Mouse (Mus musculus) thymus, postnatal 14 days (tissue): ENCODE measurements around the gene Adamtsl3.
"Not testable (repeated sequence)": the region's sequence is repeated elsewhere in the genome, so short reads cannot be mapped to it uniquely, and the experiment has no call there.

Source experiments
- DNase-seq: peaks from one replicate; pipeline ENCODE4 v3.0.0; 2021

Adamtsl3 gene

GRCm38 (mm10) chr7:82364567-82364966 lies 29.1 kb downstream of the Adamtsl3 start:
- no peak for DNase-seq

DNA sequence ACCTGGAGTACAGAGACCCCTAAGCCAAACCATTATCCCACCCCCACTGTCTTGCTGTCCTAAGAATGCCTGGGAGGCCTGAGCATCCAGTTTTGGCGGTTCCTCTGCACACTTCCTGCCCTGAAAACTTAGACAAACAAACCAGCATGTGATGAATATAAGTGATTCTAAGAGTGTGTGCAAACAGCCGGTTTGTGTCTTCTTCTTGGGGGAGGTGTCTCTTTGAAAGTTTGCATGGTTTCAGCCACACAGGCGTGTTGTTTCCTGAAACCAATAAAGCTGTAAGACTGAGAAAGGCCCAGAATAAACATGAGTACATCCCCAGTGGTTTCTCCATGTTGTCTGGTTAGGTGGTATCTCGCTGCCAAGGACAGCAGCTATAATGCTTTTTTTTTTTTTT lies 30.6 kb downstream of the Adamtsl3 start:
- DNase-seq = no peak

GRCm38 (mm10) chr7:82366471-82366870 lies 31.0 kb downstream of the Adamtsl3 start:
- DNase-seq = no peak

- DNase-seq = no peak
These were observed 32.6 kb downstream of the Adamtsl3 start for GRCm38 (mm10) chr7:82368047-82368446.

GRCm38 (mm10) chr7:82370132-82370531 lies 34.6 kb downstream of the Adamtsl3 start:
- no peak for DNase-seq

GRCm38 (mm10) chr7:82371411-82371810 lies 35.9 kb downstream of the Adamtsl3 start:
- no peak for DNase-seq

DNA sequence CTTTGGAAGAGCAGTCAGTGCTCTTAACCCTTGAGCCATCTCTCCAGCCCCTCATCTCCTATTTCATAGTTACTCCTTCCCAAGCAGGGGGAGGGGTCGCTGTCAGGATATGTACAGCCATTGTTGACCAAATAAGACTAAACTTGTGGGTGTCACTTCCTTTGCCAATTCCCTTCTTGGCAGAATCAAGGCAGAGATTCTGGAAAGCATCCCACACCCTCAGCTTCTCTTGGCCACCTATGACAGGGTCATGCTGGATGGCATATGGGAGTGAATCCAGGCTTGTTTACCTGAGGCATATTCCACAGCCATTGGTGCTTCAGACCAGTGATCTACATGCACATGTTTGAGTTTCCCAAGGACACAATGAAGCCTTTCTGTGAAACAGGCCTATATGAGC lies 42.8 kb downstream of the Adamtsl3 start:
- no peak for DNase-seq

DNA sequence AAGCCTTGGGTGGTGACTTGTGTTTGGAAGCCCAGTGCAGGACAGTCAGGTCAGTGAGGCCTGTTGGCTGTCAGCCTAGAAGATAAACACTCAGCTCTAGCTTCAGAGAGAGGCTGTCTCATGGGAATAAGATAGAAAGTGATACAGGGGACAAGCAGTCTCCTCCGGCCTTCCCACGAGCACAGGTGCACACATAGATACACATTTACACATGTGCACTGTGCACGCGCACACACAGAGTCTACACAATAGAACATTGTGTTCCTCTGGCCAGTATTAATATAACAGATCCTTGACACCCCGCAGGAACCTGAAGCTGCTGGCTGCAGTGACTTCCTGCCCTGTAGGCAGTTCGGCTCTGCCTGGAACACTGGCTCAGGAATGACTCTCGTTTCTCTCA lies 44.3 kb downstream of the Adamtsl3 start:
- DNase-seq = no peak

DNA sequence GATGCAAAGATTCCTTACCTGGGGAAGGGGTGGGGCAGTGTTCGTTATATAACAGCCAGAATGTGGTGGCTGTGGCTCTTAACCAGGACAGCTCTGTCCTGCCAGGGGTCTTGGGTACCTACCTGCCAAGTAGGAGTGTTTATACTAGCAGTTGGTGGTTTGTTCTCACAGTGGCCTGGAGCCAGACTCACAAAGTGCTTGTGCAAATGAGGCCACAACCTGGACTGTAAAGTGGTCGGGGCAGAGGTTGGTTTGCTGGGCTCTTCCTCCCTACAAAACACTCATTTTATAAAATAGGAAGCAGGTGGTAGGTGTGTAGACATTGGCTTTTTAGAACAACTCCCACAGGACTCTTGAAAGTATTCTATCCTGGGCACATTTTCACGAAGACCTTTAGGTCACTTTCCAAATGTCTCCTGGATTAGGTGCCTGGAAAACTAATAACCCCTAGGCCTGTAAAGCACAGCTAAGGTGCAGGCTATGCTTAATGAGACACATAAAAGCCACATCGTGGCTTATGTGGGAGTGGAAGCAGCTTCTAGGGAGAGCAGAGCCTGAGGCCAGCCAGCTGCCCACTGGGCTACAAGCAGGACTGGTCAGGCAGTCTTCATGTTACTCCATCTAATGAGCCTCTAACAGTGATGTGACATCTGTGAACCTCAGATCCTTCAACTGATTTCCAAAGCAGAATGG lies 47.5 kb downstream of the Adamtsl3 start:
- DNase-seq = no peak

- DNase-seq = no peak
These were observed 48.0 kb downstream of the Adamtsl3 start for GRCm38 (mm10) chr7:82383536-82383848.

- no peak for DNase-seq
These were observed 51.6 kb downstream of the Adamtsl3 start for GRCm38 (mm10) chr7:82387121-82387520.

GRCm38 (mm10) chr7:82394435-82395186 lies 59.1 kb downstream of the Adamtsl3 start:
- DNase-seq = no peak

- no peak for DNase-seq
These were observed 59.7 kb downstream of the Adamtsl3 start for GRCm38 (mm10) chr7:82395239-82395638.

GRCm38 (mm10) chr7:82395751-82396512 lies 60.4 kb downstream of the Adamtsl3 start:
- DNase-seq = no peak

DNA sequence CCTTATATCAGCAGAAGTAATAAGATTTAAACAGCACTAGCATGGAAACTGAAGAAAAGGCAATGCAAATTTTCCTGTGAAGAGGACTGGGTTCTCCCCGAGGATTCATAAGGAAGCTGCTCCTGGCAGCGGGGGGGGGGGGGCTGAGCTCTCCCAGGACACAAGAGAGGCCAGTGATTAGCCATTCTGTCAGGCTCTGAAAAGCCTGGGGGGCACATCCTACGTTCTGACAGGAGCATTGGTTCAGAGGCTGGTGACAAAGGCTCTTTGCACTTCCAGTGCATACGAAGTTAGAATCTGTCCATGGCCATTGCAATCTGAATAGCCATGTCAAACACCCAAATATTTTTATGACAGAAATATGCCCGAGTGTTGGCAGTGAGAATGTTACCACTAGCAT lies 61.4 kb downstream of the Adamtsl3 start:
- no peak for DNase-seq

GRCm38 (mm10) chr7:82397632-82398031 lies 62.1 kb downstream of the Adamtsl3 start:
- DNase-seq = no peak

DNA sequence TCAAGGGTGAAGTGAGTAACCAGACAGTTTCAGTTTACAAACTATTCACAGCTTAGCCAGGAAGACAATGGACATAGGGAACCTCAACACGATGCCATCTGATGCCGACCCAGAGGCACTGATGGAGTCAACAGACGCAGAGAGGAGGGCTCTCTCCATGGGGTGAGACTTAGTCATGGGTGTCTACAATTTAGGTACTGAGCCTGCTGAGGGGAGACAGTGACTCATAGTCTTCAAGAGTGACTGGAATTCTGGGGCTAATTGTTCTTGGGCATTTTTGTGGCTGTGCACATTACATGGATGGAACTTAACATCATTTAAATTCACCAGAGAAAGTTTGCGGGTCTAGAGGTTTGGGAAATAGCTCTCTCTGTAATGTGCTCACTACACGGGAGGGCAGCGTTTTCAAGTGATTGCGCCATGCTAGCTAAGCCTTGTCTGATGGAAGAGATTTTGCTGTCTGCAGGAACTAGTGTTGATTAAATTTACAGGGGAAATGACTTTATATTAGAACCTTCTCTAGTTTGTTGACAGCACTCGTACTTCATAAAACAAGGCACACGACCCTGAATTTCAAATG lies 70.1 kb downstream of the Adamtsl3 start:
- DNase-seq = no peak

DNA sequence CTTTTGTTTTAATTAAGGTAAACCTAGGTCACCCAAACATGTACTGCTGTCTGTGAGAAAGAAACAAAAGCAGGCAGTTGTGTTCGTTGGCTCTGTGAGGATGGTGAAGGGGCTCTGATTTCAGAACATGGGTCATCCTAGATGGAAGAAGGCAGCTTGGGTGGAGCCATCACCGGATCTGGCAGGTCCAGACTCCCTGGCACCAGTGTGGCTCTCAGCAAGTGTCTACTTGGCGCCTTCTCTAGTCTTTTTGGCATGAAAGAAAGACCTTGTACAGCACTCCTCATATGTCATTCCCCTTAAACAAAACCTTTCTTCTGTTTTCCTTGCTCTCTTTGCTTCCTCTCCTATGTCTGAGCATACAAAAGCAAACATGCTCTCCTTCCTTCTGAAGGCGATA lies 75.5 kb downstream of the Adamtsl3 start:
- DNase-seq = no peak

DNA sequence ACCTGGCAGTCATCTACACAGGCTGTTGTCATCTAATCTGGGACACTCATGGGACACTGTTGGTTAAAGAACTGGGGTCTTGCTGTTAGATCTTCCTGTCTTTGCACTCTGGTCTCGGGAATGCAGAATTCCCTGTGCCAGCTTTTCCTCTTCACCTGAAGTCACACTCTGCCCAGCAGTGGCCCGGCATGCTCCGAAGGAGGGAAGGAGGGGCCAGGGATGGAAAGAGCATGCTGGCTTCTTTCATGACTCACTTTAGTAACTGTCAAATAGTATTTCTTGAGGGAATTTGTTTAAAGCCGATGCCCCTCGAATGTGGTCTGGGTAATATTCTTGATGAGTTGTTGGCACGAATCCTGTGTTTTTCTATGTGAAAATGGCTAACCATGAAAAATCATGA lies 81.2 kb downstream of the Adamtsl3 start:
- DNase-seq = no peak

- no peak for DNase-seq
These were observed 81.6 kb downstream of the Adamtsl3 start for GRCm38 (mm10) chr7:82417053-82417452.

DNA sequence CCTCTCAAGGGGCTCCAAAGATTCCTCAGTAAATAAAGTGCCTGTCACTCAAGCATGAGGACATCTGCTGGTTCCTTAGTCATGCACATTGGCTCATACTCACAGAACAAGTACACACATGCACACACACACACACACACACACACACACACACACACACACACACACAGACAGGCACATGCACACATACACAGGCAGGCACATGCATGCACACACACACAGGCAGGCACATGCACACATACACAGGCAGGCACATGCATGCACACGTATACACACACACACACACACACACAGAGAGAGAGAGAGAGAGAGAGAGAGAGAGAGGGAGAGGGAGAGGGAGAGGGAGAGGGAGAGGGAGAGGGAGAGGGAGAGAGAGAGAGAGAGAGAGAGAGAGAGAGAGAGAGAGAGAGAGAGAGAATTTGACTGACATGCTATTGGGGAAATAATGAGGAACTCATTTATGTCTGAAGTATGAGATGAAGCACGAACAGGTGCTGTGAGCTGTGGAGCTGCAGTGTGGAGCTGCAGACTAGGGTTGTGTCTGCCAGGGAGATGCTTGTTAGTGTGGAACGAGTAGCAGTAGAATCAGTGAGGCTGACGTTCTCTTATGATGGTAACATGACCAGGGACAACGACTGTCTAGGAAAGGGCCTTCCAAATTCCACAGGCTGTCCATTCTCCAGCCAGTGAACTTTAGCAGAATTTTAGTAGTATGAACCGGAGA lies 85.0 kb downstream of the Adamtsl3 start:
- not testable (repeated sequence) for DNase-seq

DNA sequence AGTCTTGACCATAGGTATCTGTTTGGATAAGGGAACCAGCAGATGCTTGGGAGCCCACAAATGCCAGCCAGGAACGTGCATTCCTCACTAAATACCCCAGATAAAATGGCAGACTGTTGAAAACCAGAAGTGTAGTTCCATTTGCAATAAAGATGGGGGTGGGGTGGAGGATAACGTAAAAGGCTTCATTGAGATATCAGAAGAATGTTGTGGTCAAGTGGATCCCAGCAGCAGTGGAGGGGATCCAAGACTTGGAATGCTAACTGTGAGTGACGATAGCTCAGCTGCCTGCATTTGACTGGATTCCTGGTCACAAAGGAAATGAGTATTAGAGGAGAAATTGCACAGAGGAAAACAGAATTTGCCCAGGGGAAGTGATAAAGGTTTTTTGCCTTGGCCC lies 87.1 kb downstream of the Adamtsl3 start:
- no peak for DNase-seq

DNA sequence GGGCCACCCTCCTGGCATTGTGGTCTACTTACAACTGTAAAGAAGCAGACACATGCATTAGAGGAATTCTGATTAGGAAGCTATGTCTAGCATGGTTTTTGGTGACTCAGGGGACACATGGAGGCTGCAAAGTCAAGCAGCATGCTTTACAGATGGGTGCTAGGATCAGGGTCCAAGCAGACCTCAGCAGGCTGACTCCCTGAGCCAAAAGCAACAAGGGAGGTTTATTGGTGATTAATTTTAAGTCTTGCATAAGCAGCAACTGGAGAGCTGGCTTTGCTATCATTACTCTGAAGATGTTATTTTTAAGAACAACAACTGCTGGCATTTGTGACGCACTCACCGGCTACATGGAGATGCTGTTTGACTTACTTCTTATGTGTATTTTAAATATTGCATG lies 88.1 kb downstream of the Adamtsl3 start:
- no peak for DNase-seq
